Mouse (Mus musculus) testis, adult 2 months (tissue): ENCODE results near the gene Slc25a42. TPM values are rescaled to one million over a fixed set of nuclear protein-coding genes. Genes with fewer than 3 reads are reported as not detected.

Experiments used
- H3K27ac ChIP-seq: fragments of 200-500 bp; 2 replicates; pipeline ENCODE4 v1.5.1; 2012; ENCODE audit warnings: low read depth, low read length; ENCODE audit not compliant: control insufficient read depth, insufficient read depth
- H3K27me3 ChIP-seq: fragments of 200-500 bp; 2 replicates; pipeline ENCODE4 v1.6.1; 2012; ENCODE audit warnings: mild to moderate bottlenecking, low read length, moderate library complexity; ENCODE audit not compliant: control insufficient read depth, insufficient read depth
- H3K36me3 ChIP-seq: fragments of 200-500 bp; 2 replicates; pipeline ENCODE4 v1.6.1; 2012; ENCODE audit warnings: mild to moderate bottlenecking, low read length; ENCODE audit not compliant: control insufficient read depth, insufficient read depth
- H3K4me1 ChIP-seq: fragments of 200-500 bp; 2 replicates; pipeline ENCODE4 v1.6.1; 2012; ENCODE audit warnings: low read length; ENCODE audit not compliant: control insufficient read depth, insufficient read depth
- H3K4me3 ChIP-seq: fragments of 200-500 bp; 2 replicates; pipeline ENCODE4 v1.5.1; 2012; ENCODE audit warnings: low read depth, mild to moderate bottlenecking, low read length, moderate library complexity, mixed read lengths; ENCODE audit not compliant: control insufficient read depth
- CTCF ChIP-seq: fragments of 200-500 bp; IDR thresholded peaks from 2 replicates; pipeline ENCODE4 v1.5.1; 2012; ENCODE audit warnings: low read depth, mild to moderate bottlenecking, inconsistent platforms, low read length, moderate library complexity; ENCODE audit not compliant: control insufficient read depth, insufficient read depth, insufficient replicate concordance
- POLR2A ChIP-seq: fragments of 200-500 bp; IDR thresholded peaks from 2 replicates; pipeline ENCODE4 v1.6.1; 2012; ENCODE audit warnings: low read depth, mild to moderate bottlenecking, inconsistent platforms, low read length, moderate library complexity; ENCODE audit not compliant: control insufficient read depth
- polyA plus RNA-seq: library from polyadenylated mRNA; depleted of rRNA; stranded (reverse); fragments of >200 nt; gene quantifications from 2 replicates; pipeline ENCODE4 v1.2.3, GENCODE M21; 2012

The Slc25a42 gene
- polyA plus RNA-seq, 1 experiment: 11.8 TPM

DNA sequence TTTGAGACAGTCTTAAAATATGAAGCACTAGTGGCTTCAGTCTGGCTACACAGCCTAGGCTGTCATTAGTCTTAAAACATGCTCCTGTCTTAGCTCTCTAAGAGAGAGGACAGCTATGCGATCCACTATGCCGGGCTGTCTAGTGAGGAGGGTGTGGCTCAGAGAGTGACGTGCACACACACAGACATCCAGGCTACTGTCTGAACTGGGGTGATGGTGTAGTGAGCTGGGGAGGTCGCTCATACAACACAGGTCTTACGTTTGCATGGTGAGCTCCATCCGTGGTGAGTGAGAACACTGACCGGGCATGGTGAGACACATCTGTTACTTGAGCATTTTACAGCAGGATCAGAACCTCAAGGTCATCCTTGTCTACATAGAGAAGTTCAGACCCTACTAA, 40.9 kb downstream of the Slc25a42 start:
- peaks cover 18% of the 10 kb centered on the region for H3K4me1 ChIP-seq
- H3K36me3 ChIP-seq: no peaks in the 10 kb centered on the region
- TF ChIP-seq POLR2A: no peak
- no peak for TF ChIP-seq CTCF
- no peak overlapping the region for H3K4me3 ChIP-seq
- H3K27ac ChIP-seq: no peak overlapping the region
- H3K27me3 ChIP-seq: no peaks in the 10 kb centered on the region

DNA sequence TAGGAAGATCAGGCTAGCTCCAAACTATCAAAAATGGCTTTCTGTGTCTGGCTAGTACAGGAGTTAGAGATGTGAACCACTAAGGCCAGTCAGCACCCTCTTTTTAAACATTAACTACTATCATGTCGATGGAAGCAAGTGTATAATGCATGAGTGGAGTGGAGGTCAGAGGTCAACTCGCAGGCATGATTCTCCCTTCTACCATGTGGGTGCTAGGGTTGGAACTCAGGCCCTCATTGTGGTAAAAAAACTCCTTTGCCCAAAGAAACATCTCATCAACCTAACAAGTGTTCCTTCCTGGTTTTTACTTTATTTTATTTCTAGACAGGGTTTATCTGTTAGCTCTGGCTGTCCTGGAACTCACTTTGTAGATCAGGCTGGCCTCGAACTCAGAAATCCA, 41.4 kb downstream of the Slc25a42 start:
- H3K27me3 ChIP-seq: no peaks in the 10 kb centered on the region
- peaks cover 23% of the 10 kb centered on the region for H3K4me1 ChIP-seq
- H3K36me3 ChIP-seq: no peaks in the 10 kb centered on the region
- TF ChIP-seq POLR2A: no peak
- no peak for TF ChIP-seq CTCF
- no peak overlapping the region for H3K27ac ChIP-seq
- H3K4me3 ChIP-seq: no peak overlapping the region

DNA sequence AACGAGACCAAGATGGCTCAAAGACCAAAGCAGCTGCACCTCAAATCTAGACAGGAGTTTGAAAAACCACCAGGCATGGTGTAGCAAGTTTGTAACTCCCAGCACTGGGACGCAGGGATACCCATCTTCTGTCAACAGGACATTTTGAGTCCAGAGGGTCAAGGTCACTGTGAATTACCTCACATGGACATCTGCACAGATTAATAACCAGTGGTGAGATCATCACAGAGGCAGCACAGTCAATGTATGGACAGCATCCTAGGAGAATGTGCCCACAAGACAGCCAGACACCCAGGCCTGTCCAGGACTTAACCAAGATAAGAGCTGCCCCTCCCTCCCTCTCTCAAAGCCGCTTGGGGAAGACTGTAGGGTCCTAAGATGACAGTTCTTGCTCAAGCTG, 42.0 kb downstream of the Slc25a42 start:
- Histone ChIP-seq H3K4me3 (no peak overlapping the region), H3K27ac (no peak overlapping the region), H3K27me3 (no peaks in the 10 kb centered on the region), H3K4me1 (peaks cover 25% of the 10 kb centered on the region), H3K36me3 (no peaks in the 10 kb centered on the region)
- TF ChIP-seq CTCF (no peak), POLR2A (no peak)

DNA sequence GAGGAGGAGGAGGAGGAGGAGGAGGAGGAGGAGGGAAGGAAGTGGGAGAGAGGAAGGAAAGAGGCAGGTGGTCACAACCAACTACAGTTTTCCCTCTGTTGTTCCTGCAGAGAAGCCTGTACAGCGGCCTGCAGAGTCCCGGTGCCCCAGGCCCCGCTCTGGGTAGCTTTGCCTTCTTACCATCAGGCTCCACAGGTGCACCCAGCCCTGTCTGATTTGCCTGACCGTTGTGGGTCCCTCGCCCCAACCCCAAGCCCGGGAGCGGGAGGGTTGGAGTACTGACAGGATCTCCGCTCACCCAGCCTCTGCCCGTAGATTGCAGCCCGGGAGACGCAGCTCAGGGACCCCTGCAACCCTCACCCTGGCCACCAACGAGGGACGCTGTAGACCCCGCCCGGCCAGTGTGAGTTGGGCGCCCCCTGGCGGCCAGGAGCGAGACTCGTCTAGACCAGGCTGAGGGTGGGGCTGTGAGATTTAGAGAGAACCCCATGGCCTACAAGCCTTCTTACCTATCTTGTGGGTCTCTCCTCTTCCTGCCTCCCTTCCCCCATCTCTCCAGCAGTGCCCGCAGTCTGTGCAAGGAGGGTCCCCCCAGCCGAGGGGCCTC, 45.5 kb downstream of the Slc25a42 start:
- Histone ChIP-seq H3K4me1 (peaks cover 18% of the 10 kb centered on the region), H3K27ac (no peak overlapping the region), H3K4me3 (peak overlapping the region; percentile 30)

DNA sequence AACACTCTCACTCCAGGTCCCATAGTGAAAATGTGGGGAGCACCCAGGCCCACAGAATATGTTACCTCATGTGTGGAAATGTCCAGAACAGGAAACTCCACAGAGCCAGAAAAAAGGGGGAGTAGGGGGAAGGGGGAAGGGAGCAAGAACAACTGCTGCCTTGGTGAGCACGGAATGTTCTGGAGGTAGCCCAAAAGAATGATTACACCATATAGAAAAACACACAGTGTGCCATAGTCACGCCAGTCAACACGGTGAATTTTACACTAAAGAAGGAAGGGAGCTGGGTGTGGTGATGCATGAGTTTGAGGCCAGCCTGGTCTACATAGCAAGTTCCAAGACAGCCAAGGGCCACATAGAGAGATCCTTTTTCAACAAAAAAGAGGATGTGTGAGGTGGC, 48.8 kb downstream of the Slc25a42 start:
- H3K4me1 ChIP-seq: peaks cover 20% of the 10 kb centered on the region
- no peak overlapping the region for H3K27ac ChIP-seq
- TF ChIP-seq POLR2A: no peak
- no peak for TF ChIP-seq CTCF
- H3K36me3 ChIP-seq: no peaks in the 10 kb centered on the region
- H3K4me3 ChIP-seq: no peak overlapping the region
- H3K27me3 ChIP-seq: no peaks in the 10 kb centered on the region

More for the DNA sequence above, 45.5 kb downstream of the Slc25a42 start:
- H3K27me3 ChIP-seq: no peaks in the 10 kb centered on the region
- H3K36me3 ChIP-seq: no peaks in the 10 kb centered on the region
- no peak for TF ChIP-seq POLR2A
- peak; percentile 92 for TF ChIP-seq CTCF

DNA sequence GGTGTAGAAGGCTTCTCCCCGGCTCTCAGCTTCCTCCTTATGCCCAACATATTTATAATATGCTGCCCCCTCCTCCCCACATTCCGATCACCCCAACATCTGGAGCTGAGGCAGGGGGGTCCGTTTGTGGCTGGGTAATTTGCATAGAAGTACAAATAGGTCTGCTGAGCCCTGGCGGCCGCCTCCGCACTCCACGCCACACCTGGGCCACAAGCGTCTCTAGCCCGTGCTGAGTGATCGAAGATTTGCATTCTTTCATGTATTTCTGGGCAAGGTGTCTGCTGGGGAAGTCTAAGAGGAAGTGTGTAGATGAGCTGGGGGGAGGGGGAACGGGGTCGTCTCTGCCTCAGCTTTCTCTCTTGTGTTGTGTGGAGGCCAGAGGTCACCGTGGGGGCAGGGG, 52.1 kb downstream of the Slc25a42 start:
- Histone ChIP-seq H3K27me3 (no peaks in the 10 kb centered on the region), H3K36me3 (no peaks in the 10 kb centered on the region), H3K27ac (no peak overlapping the region), H3K4me1 (peaks cover 5% of the 10 kb centered on the region), H3K4me3 (no peak overlapping the region)
- TF ChIP-seq CTCF: no peak
- no peak for TF ChIP-seq POLR2A

DNA sequence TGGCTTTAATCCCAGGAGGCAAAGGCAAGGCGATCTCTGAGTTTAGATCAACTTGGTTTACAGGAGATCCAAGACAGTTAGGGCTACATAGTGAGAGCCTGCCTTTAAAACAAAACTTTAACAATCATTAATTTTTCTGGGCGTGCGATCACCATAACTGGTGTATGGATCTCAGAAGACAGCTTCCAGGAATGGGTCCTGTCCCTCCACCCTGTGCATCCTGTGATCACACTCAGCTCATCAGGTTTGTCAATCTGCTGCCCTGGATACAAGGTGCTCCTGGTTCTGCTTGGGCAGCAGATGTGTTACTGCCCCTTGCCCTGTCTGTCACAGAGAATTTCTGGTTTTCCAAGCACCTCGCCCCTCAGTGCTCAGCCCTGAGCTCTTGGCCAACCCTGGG, 52.9 kb downstream of the Slc25a42 start:
- H3K27ac ChIP-seq: no peak overlapping the region
- peaks cover 5% of the 10 kb centered on the region for H3K4me1 ChIP-seq
- H3K27me3 ChIP-seq: no peaks in the 10 kb centered on the region
- no peak for TF ChIP-seq CTCF
- no peak for TF ChIP-seq POLR2A
- no peaks in the 10 kb centered on the region for H3K36me3 ChIP-seq
- no peak overlapping the region for H3K4me3 ChIP-seq
